Mouse (Mus musculus): ENCODE data around the gene Rhbdd1. TPM values are rescaled to one million over a fixed set of nuclear protein-coding genes. Genes with fewer than 3 reads are reported as not detected.

Rhbdd1 gene
- total and polyA plus RNA-seq, 3 experiments: 12.6 to 21.8 (median 19.8) TPM

- no peaks in the 10 kb centered on the region for H3K9me3 ChIP-seq (replicated peaks; ENCODE audit: low read length)
- peaks cover 48% of the 10 kb centered on the region for H3K79me2 ChIP-seq (replicated peaks; ENCODE audit: control insufficient read depth, extremely low read depth, insufficient read depth, poor library complexity, severe bottlenecking)
- DNase-seq (ENCODE audit: extremely low read depth): no peak
- H3K4me3 ChIP-seq (replicated peaks in 1 of 3; ENCODE audit: low read depth in 2 of 3, low read length in 2 of 3, poor library complexity in 1 of 3): no peak overlapping the region
- no peak overlapping the region for H3K27ac ChIP-seq (ENCODE audit: insufficient read depth, low read depth)
- no peaks in the 10 kb centered on the region for H3K27me3 ChIP-seq (replicated peaks)
- H3K4me2 ChIP-seq (ENCODE audit: insufficient read depth, low read depth, poor library complexity, severe bottlenecking): no peak overlapping the region
- no peak overlapping the region for H3K9ac ChIP-seq (ENCODE audit: insufficient read depth, low read depth)
- H3K36me3 ChIP-seq (replicated peaks in 1 of 2; ENCODE audit: control insufficient read depth in 1 of 2, insufficient read depth in 1 of 2, low read length in 1 of 2): peaks cover 8 to 30% of the 10 kb centered on the region in 2 experiments
- TF ChIP-seq POLR2A (IDR thresholded peaks at IDR 0.05; ENCODE audit: low read depth, low read length) (no peak), KAT2A (IDR thresholded peaks at IDR 0.05; ENCODE audit: insufficient replicate concordance, low read length) (no peak), POLR2AphosphoS2 (IDR thresholded peaks at IDR 0.05; ENCODE audit: low read depth, low read length) (no peak), RAD21 (IDR thresholded peaks at IDR 0.05; ENCODE audit: low read depth, low read length) (no peak), ZKSCAN1 (IDR thresholded peaks at IDR 0.05; ENCODE audit: borderline replicate concordance, low read depth, low read length) (no peak), ZMIZ1 (IDR thresholded peaks at IDR 0.05; ENCODE audit: low read depth, low read length) (no peak), TCF12 (IDR thresholded peaks at IDR 0.05; ENCODE audit: low read depth, low read length) (no peak), ETS1 (conservative IDR thresholded peaks at IDR 0.05; ENCODE audit: low read depth, low read length) (no peak), PAX5 (IDR thresholded peaks at IDR 0.05; ENCODE audit: low read length) (no peak), ZC3H11A (IDR thresholded peaks at IDR 0.05; ENCODE audit: low read depth, low read length) (no peak), USF2 (conservative IDR thresholded peaks at IDR 0.05; ENCODE audit: low read depth, low read length) (no peak), NELFE (IDR thresholded peaks at IDR 0.05; ENCODE audit: low read depth, low read length) (no peak)
- in situ Hi-C loops (cut with MboI; ENCODE audit: low pct_ligation_motif_present, low pct_unique_long_range_greater_than_20kb, low sequenced_read_pairs) (no loop called here), dilution Hi-C loops (cut with MboI; ENCODE audit: extremely low pct_ligation_motif_present, extremely low pct_unique_long_range_greater_than_20kb, low sequenced_read_pairs) (no loop called here)
- H3K4me1 ChIP-seq (ENCODE audit: control insufficient read depth in 1 of 2, insufficient read depth in 2 of 2): peaks cover 4 to 35% of the 10 kb centered on the region in 2 experiments; a peak in 3 of 4 replicates
These were observed 4.6 kb downstream of the Rhbdd1 start for GRCm38 (mm10) chr1:82320864-82321263.

- H3K4me1 ChIP-seq (ENCODE audit: control insufficient read depth in 1 of 2, insufficient read depth in 2 of 2): peaks cover 4 to 35% of the 10 kb centered on the region in 2 experiments; a peak in 3 of 4 replicates
- no peak overlapping the region for H3K9ac ChIP-seq (ENCODE audit: insufficient read depth, low read depth)
- dilution Hi-C loops (cut with MboI; ENCODE audit: extremely low pct_ligation_motif_present, extremely low pct_unique_long_range_greater_than_20kb, low sequenced_read_pairs) (no loop called here), in situ Hi-C loops (cut with MboI; ENCODE audit: low pct_ligation_motif_present, low pct_unique_long_range_greater_than_20kb, low sequenced_read_pairs) (no loop called here)
- TF ChIP-seq ZNF384 (IDR thresholded peaks at IDR 0.05; ENCODE audit: low read depth, low read length): no peak
- TF ChIP-seq ZKSCAN1 (IDR thresholded peaks at IDR 0.05; ENCODE audit: borderline replicate concordance, low read depth, low read length): no peak
- TF ChIP-seq SIN3A (IDR thresholded peaks at IDR 0.05; ENCODE audit: low read length): no peak
- TF ChIP-seq ELF1 (IDR thresholded peaks at IDR 0.05; ENCODE audit: low read depth, low read length): no peak
- no peak for TF ChIP-seq POLR2A (IDR thresholded peaks at IDR 0.05; ENCODE audit: low read depth, low read length)
- no peak for TF ChIP-seq ZC3H11A (IDR thresholded peaks at IDR 0.05; ENCODE audit: low read depth, low read length)
- TF ChIP-seq CTCF (conservative IDR thresholded peaks at IDR 0.05 in 1 of 2, IDR thresholded peaks at IDR 0.05 in 1 of 2; ENCODE audit: low read depth in 2 of 2, low read length in 2 of 2): no peak
- no peak for TF ChIP-seq TBP (conservative IDR thresholded peaks at IDR 0.05; ENCODE audit: low read depth, low read length)
- no peak for TF ChIP-seq MEF2A (IDR thresholded peaks at IDR 0.05; ENCODE audit: borderline replicate concordance, low read depth, low read length)
- no peak for TF ChIP-seq USF1 (IDR thresholded peaks at IDR 0.05; ENCODE audit: low read depth, low read length)
- TF ChIP-seq MAFK (IDR thresholded peaks at IDR 0.05; ENCODE audit: insufficient replicate concordance, low read length): no peak
- TF ChIP-seq CHD1 (IDR thresholded peaks at IDR 0.05; ENCODE audit: low read depth, low read length): no peak
- TF ChIP-seq TCF12 (IDR thresholded peaks at IDR 0.05; ENCODE audit: low read depth, low read length): no peak
- TF ChIP-seq RAD21 (IDR thresholded peaks at IDR 0.05; ENCODE audit: low read depth, low read length): no peak
- no peak for TF ChIP-seq MYC (IDR thresholded peaks at IDR 0.05; ENCODE audit: low read depth, low read length)
- H3K9me3 ChIP-seq (replicated peaks; ENCODE audit: low read length): no peaks in the 10 kb centered on the region
- no peak for DNase-seq (ENCODE audit: extremely low read depth)
- H3K79me2 ChIP-seq (replicated peaks; ENCODE audit: control insufficient read depth, extremely low read depth, insufficient read depth, poor library complexity, severe bottlenecking): peaks cover 48% of the 10 kb centered on the region
- H3K4me3 ChIP-seq (replicated peaks in 1 of 3; ENCODE audit: low read depth in 2 of 3, low read length in 2 of 3, poor library complexity in 1 of 3): no peak overlapping the region
- H3K4me2 ChIP-seq (ENCODE audit: insufficient read depth, low read depth, poor library complexity, severe bottlenecking): no peak overlapping the region
- H3K27me3 ChIP-seq (replicated peaks): no peaks in the 10 kb centered on the region
- no peak overlapping the region for H3K27ac ChIP-seq (ENCODE audit: insufficient read depth, low read depth)
- H3K36me3 ChIP-seq (replicated peaks in 1 of 2; ENCODE audit: control insufficient read depth in 1 of 2, insufficient read depth in 1 of 2, low read length in 1 of 2): peaks cover 8 to 32% of the 10 kb centered on the region in 2 experiments
These were observed 5.2 kb downstream of the Rhbdd1 start for GRCm38 (mm10) chr1:82321441-82321840.
